Mouse (Mus musculus): ENCODE measurements around the gene Cacna1d.

Cacna1d gene

GRCm38 (mm10) chr14:30022471-30022870 is 468.8 kb downstream of the Cacna1d start:
- no peak for DNase-seq (ENCODE audit: low spot score in 2 of 2)

- no peak for DNase-seq (ENCODE audit: low spot score in 2 of 2)
Observed at GRCm38 (mm10) chr14:30019792-30020575, 471.3 kb downstream of the Cacna1d start.

- DNase-seq (ENCODE audit: low spot score in 2 of 2): no peak
Observed at GRCm38 (mm10) chr14:30019375-30019774, 471.9 kb downstream of the Cacna1d start.

- DNase-seq (ENCODE audit: low spot score in 2 of 2): no peak
Observed at GRCm38 (mm10) chr14:30018846-30019245, 472.4 kb downstream of the Cacna1d start.

- no peak for DNase-seq (ENCODE audit: low spot score in 2 of 2)
Observed at GRCm38 (mm10) chr14:30018463-30018801, 472.8 kb downstream of the Cacna1d start.

GRCm38 (mm10) chr14:30017794-30018462 is 473.3 kb downstream of the Cacna1d start:
- no peak for DNase-seq (ENCODE audit: low spot score in 2 of 2)

GRCm38 (mm10) chr14:30016666-30017065 is 474.6 kb downstream of the Cacna1d start:
- no peak for DNase-seq (ENCODE audit: low spot score in 2 of 2)

GRCm38 (mm10) chr14:30015008-30015407 is 476.2 kb downstream of the Cacna1d start:
- no peak for DNase-seq (ENCODE audit: low spot score in 2 of 2)

- DNase-seq (ENCODE audit: low spot score in 2 of 2): no peak
Observed at GRCm38 (mm10) chr14:30014487-30014886, 476.8 kb downstream of the Cacna1d start.

GRCm38 (mm10) chr14:30011886-30012560 is 479.2 kb downstream of the Cacna1d start:
- no peak for DNase-seq (ENCODE audit: low spot score in 2 of 2)

- no peak for DNase-seq (ENCODE audit: low spot score in 2 of 2)
Observed at GRCm38 (mm10) chr14:30009864-30010560, 481.2 kb downstream of the Cacna1d start.

GRCm38 (mm10) chr14:30008733-30009575 is 482.3 kb downstream of the Cacna1d start, which contains the start of the genes Il17rb and Chdh:
Il17rb (minus strand) TSS chr14:30008896.
Chdh (plus strand) TSS chr14:30009023.
- peak in 1 of 2 experiments; percentile 3 for DNase-seq (ENCODE audit: low spot score in 2 of 2)

GRCm38 (mm10) chr14:29999475-29999811 is 491.8 kb downstream of the Cacna1d start:
- no peak for DNase-seq (ENCODE audit: low spot score in 2 of 2)

- no peak for DNase-seq (ENCODE audit: low spot score in 2 of 2)
Observed at GRCm38 (mm10) chr14:29998747-29999474, 492.3 kb downstream of the Cacna1d start.

- no peak for DNase-seq (ENCODE audit: low spot score in 2 of 2)
Observed at GRCm38 (mm10) chr14:29997345-29997744, 493.9 kb downstream of the Cacna1d start.

- no peak for DNase-seq (ENCODE audit: low spot score in 2 of 2)
Observed at GRCm38 (mm10) chr14:29996000-29996751, 495.1 kb downstream of the Cacna1d start.

- DNase-seq (ENCODE audit: low spot score in 2 of 2): no peak
Observed at GRCm38 (mm10) chr14:29994976-29995375, 496.3 kb downstream of the Cacna1d start.
